Mouse (Mus musculus) myocyte (in vitro differentiated cells): ENCODE data around the gene Tac4. TPM values are rescaled to one million over a fixed set of nuclear protein-coding genes. Genes with fewer than 3 reads are reported as not detected.

Experiments
- H3K27me3 ChIP-seq: one replicate; pipeline ENCODE4 v1.6.1; 2011; ENCODE audit not compliant: control insufficient read depth, insufficient read depth, insufficient read length
- H3K36me3 ChIP-seq: one replicate; pipeline ENCODE4 v1.6.1; 2011; ENCODE audit not compliant: control insufficient read depth, insufficient read depth
- H3K4me2 ChIP-seq: one replicate; pipeline ENCODE4 v1.6.1; 2011; ENCODE audit warnings: low read depth, control low read depth
- H3K4me3 ChIP-seq: one replicate; pipeline ENCODE4 v1.5.1; 2011; ENCODE audit warnings: mild to moderate bottlenecking, control low read depth, moderate library complexity
- H3K79me2 ChIP-seq: one replicate; pipeline ENCODE4 v1.6.1; 2011; ENCODE audit not compliant: control insufficient read depth, insufficient read depth
- H3ac ChIP-seq: one replicate; pipeline ENCODE4 v1.6.1; 2011; ENCODE audit not compliant: control insufficient read depth, insufficient read length
- CEBPB ChIP-seq: IDR thresholded peaks from 2 replicates; pipeline ENCODE4 v1.6.1; 2011; ENCODE audit warnings: mild to moderate bottlenecking, moderate library complexity; ENCODE audit not compliant: poor library complexity, insufficient read depth, severe bottlenecking
- E2F4 ChIP-seq: IDR thresholded peaks from one replicate; pipeline ENCODE4 v1.6.1; 2011; ENCODE audit warnings: mild to moderate bottlenecking, control low read depth, moderate library complexity; ENCODE audit not compliant: insufficient read depth
- MAX ChIP-seq: IDR thresholded peaks from one replicate; pipeline ENCODE4 v1.6.1; 2011; ENCODE audit warnings: low read depth, mild to moderate bottlenecking, control low read depth
- MYOD1 ChIP-seq, 3 experiments: IDR thresholded peaks; one replicate each; pipeline ENCODE4 v1.6.1; 2011; ENCODE audit warnings: control low read depth in 2 of 3, low read depth in 2 of 3, mild to moderate bottlenecking in 2 of 3, moderate library complexity in 1 of 3; ENCODE audit not compliant: insufficient read length in 2 of 3, control insufficient read depth in 1 of 3
- MYOG ChIP-seq, 3 experiments: IDR thresholded peaks; one replicate each; pipeline ENCODE4 v1.6.1; 2011; ENCODE audit warnings: control low read depth in 2 of 3, low read depth in 2 of 3, mild to moderate bottlenecking in 2 of 3; ENCODE audit not compliant: insufficient read length in 2 of 3, control insufficient read depth in 1 of 3, insufficient read depth in 1 of 3
- POLR2A ChIP-seq: IDR thresholded peaks from one replicate; pipeline ENCODE4 v1.6.1; 2011; ENCODE audit warnings: low read depth, mild to moderate bottlenecking, control low read depth, moderate library complexity; ENCODE audit not compliant: insufficient read length
- POLR2AphosphoS2 ChIP-seq: IDR thresholded peaks from one replicate; pipeline ENCODE4 v1.6.1; 2011; ENCODE audit warnings: low read depth, control low read depth; ENCODE audit not compliant: insufficient read length
- REST ChIP-seq: IDR thresholded peaks from one replicate; pipeline ENCODE4 v1.6.1; 2011; ENCODE audit warnings: mild to moderate bottlenecking, control low read depth, moderate library complexity; ENCODE audit not compliant: insufficient read depth, insufficient read length
- SRF ChIP-seq: IDR thresholded peaks from one replicate; pipeline ENCODE4 v1.6.1; 2011; ENCODE audit warnings: low read depth; ENCODE audit not compliant: control insufficient read depth, insufficient read length
- TCF12 ChIP-seq: IDR thresholded peaks from one replicate; pipeline ENCODE4 v1.6.1; 2011; ENCODE audit warnings: mild to moderate bottlenecking, control low read depth; ENCODE audit not compliant: poor library complexity, insufficient read depth, severe bottlenecking
- TCF3 ChIP-seq: IDR thresholded peaks from one replicate; pipeline ENCODE4 v1.6.1; 2011; ENCODE audit warnings: low read depth, control low read depth; ENCODE audit not compliant: insufficient read length
- USF1 ChIP-seq: IDR thresholded peaks from one replicate; pipeline ENCODE4 v1.6.1; 2011; ENCODE audit warnings: low read depth, mild to moderate bottlenecking, control low read depth, moderate library complexity
- polyA plus RNA-seq: library from polyadenylated mRNA; unstranded; fragments of >200 nt; fragmentation: generic; extraction: Trizol; gene quantifications from one replicate; pipeline ENCODE4 v1.2.1, GENCODE M21; 2012; ENCODE audit warnings: missing spikeins

Gene Tac4
- polyA plus RNA-seq, 1 experiment: 8.3 TPM

GRCm38 (mm10) chr11:95223473-95223872 lies 37.9 kb upstream of the Tac4 start:
- no peaks in the 10 kb centered on the region for H3K27me3 ChIP-seq
- H3K4me3 ChIP-seq: no peak overlapping the region
- TF ChIP-seq E2F4 (no peak), POLR2A (no peak), TCF12 (no peak), POLR2AphosphoS2 (no peak), MYOG (IDR thresholded peaks at IDR 0.05; ENCODE audit: control insufficient read depth in 1 of 3, insufficient read depth in 1 of 3, insufficient read length in 2 of 3, low read depth in 2 of 3) (no peak), USF1 (no peak), CEBPB (no peak), REST (no peak), SRF (no peak), TCF3 (no peak), MYOD1 (IDR thresholded peaks at IDR 0.05; ENCODE audit: control insufficient read depth in 1 of 3, insufficient read length in 2 of 3, low read depth in 2 of 3) (no peak), MAX (no peak)
- H3ac ChIP-seq: no peak overlapping the region
- H3K4me2 ChIP-seq: no peak overlapping the region
- no peaks in the 10 kb centered on the region for H3K36me3 ChIP-seq
- H3K79me2 ChIP-seq: no peaks in the 10 kb centered on the region

GRCm38 (mm10) chr11:95224124-95224893 lies 37.0 kb upstream of the Tac4 start:
- TF ChIP-seq USF1 (no peak), SRF (no peak), E2F4 (no peak), MYOD1 (IDR thresholded peaks at IDR 0.05; ENCODE audit: control insufficient read depth in 1 of 3, insufficient read length in 2 of 3, low read depth in 2 of 3) (no peak), CEBPB (no peak), TCF12 (no peak), POLR2AphosphoS2 (no peak), TCF3 (no peak), MAX (no peak), REST (no peak), MYOG (IDR thresholded peaks at IDR 0.05; ENCODE audit: control insufficient read depth in 1 of 3, insufficient read depth in 1 of 3, insufficient read length in 2 of 3, low read depth in 2 of 3) (no peak), POLR2A (no peak)
- Histone ChIP-seq H3K79me2 (no peaks in the 10 kb centered on the region), H3ac (no peak overlapping the region), H3K27me3 (no peaks in the 10 kb centered on the region), H3K4me3 (no peak overlapping the region), H3K36me3 (no peaks in the 10 kb centered on the region), H3K4me2 (no peak overlapping the region)

- Histone ChIP-seq H3K4me2 (no peak overlapping the region), H3K79me2 (no peaks in the 10 kb centered on the region), H3K27me3 (no peaks in the 10 kb centered on the region), H3K36me3 (no peaks in the 10 kb centered on the region), H3ac (no peak overlapping the region), H3K4me3 (no peak overlapping the region)
- no peak for TF ChIP-seq E2F4
- TF ChIP-seq MAX: no peak
- no peak for TF ChIP-seq POLR2AphosphoS2
- no peak for TF ChIP-seq USF1
- TF ChIP-seq SRF: no peak
- TF ChIP-seq TCF12: no peak
- no peak for TF ChIP-seq POLR2A
- no peak for TF ChIP-seq MYOG (IDR thresholded peaks at IDR 0.05; ENCODE audit: control insufficient read depth in 1 of 3, insufficient read depth in 1 of 3, insufficient read length in 2 of 3, low read depth in 2 of 3)
- no peak for TF ChIP-seq MYOD1 (IDR thresholded peaks at IDR 0.05; ENCODE audit: control insufficient read depth in 1 of 3, insufficient read length in 2 of 3, low read depth in 2 of 3)
- no peak for TF ChIP-seq CEBPB
- TF ChIP-seq REST: no peak
- no peak for TF ChIP-seq TCF3
Measured at GRCm38 (mm10) chr11:95225448-95225847, 35.9 kb upstream of the Tac4 start.

- TF ChIP-seq CEBPB (no peak), USF1 (no peak), SRF (no peak), REST (no peak), MYOG (IDR thresholded peaks at IDR 0.05; ENCODE audit: control insufficient read depth in 1 of 3, insufficient read depth in 1 of 3, insufficient read length in 2 of 3, low read depth in 2 of 3) (no peak), MYOD1 (IDR thresholded peaks at IDR 0.05; ENCODE audit: control insufficient read depth in 1 of 3, insufficient read length in 2 of 3, low read depth in 2 of 3) (no peak), POLR2A (no peak), POLR2AphosphoS2 (no peak), TCF12 (no peak), E2F4 (no peak), MAX (no peak), TCF3 (no peak)
- Histone ChIP-seq H3ac (no peak overlapping the region), H3K79me2 (no peaks in the 10 kb centered on the region), H3K36me3 (no peaks in the 10 kb centered on the region), H3K27me3 (no peaks in the 10 kb centered on the region), H3K4me2 (no peak overlapping the region), H3K4me3 (no peak overlapping the region)
Measured at GRCm38 (mm10) chr11:95227467-95227866, 33.9 kb upstream of the Tac4 start.
